Mouse (Mus musculus): ENCODE measurements around the gene Ankrd13a. TPM values are rescaled to one million over a fixed set of nuclear protein-coding genes. Genes with fewer than 3 reads are reported as not detected.
"Not testable (repeated sequence)": the region's sequence is repeated elsewhere in the genome, so short reads cannot be mapped to it uniquely, and the experiment has no call there.

Gene Ankrd13a
- total RNA-seq, 4 experiments from 2014 or later = 66.7 to 96.6 (median 86.8) TPM

- DNase-seq = no peak
These were observed 62.4 kb downstream of the Ankrd13a start for GRCm38 (mm10) chr5:114836886-114837285.

DNA sequence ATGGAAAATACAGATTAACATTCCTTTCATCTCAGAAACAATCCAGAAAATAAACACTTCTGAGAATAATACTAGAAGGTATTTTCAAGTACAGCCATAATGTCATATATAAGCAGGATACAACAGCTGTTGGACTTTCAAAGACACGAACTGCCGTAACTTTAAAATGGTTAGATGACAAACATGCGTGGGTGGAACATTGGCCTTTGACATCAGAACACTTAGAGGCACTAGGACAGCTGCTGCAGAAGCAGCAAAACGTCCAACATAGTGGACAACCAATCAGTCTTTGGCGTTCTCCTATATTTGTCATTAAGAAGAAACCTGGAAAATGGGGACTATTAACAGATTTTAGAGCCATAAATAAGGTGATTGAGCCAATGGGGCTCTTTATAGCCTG lies 66.0 kb downstream of the Ankrd13a start:
- not testable (repeated sequence) for DNase-seq

DNA sequence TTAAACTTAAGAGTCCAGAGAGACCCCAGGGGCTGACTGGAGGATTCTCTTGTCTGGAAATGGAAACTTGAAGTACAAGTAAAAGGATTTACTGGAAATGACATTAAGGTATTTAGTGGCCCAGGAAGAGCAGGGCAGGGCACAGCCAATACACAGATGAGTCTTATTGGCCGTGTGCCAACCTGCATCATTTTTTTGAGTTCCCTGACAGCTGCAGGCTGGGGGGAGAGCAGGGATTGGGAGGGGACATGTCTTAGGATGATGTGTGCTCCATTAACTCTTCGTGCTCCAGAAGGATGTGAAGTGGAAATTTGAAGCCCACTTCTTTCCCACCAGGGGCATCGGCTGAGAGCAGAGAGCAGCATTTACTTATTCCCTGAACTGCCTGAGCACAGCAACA lies 67.7 kb downstream of the Ankrd13a start:
- not testable (repeated sequence) for DNase-seq

- DNase-seq = no peak
These were observed 68.2 kb downstream of the Ankrd13a start for GRCm38 (mm10) chr5:114842674-114843073.

GRCm38 (mm10) chr5:114844371-114844770 lies 69.9 kb downstream of the Ankrd13a start:
- DNase-seq = not testable (repeated sequence)

DNA sequence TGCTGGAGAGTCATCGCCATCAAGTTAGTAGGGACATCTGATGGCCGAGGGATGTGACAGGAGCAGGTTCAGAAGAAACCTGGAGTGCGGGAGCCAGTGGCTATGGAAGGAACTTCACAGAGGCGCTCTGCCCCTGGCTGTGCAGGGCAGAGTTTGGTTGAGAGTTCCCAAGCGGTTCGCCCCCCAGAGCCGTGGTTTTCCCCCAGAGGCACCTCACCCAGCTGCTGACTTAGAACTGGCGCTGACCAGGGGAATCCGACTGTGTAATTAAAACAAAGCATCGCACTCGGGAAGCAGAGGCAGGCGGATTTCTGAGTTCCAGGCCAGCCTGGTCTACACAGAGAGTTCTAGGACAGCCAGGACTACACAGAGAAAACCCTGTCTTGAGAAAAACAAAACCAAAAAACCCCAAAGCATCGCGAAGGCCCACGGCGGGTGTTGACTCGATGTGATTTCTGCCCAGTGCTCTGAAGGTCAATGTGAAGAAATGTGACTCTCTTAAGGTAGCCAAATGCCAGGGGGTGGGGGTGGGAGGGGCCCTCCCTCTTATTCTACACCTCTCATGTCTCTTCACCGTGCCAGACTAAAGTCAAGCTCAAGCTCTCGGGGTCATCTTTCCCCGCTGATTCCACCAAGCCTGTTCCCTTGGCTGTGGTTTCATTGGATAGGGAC lies 77.2 kb downstream of the Ankrd13a start:
- DNase-seq = no peak

DNA sequence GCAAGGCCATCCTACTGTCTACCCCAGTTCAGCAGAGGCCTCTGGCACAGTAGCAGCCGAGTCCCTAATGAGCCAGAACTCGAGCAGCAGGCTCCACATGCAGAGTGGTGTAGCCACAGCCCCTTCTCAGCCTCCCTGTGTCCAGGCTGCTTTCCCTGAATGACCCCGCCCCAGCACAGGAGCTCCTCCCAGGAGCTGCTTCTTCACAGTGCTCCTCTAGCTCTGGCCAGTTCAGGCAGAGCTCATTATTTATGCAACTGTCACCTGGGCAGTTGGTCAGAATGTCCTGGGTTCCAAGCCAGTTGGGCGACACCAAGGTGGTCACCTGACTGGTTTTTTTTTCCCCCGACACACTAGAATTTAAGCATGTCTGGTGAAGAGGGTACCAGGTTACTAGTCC lies 78.9 kb downstream of the Ankrd13a start, which contains the start of gene 4930519G04Rik:
Gene 4930519G04Rik, plus strand, starts transcription at position 301 of the 400 bp plus-strand sequence.
- not testable (repeated sequence) for DNase-seq

Small RNA genes lying within 50 kb of the gene (microRNA-seq; reads per million reads assigned to microRNA genes)
- gene Mir6240 = 3.2 to 7.7 reads per million in 2 experiments

Other genes starting within 250 kb of the Ankrd13a start
- gene Fam222a, start 206.7 kb upstream of the Ankrd13a start, total RNA-seq (2022) = 10 to 100 TPM; 28.1 to 47.2 (median 33.7) TPM
- gene Trpv4, start 116.3 kb upstream of the Ankrd13a start, total RNA-seq (2022) = 1 to 10 TPM; 1.3 to 3.4 (median 2.4) TPM
- gene Gltp, start 83.7 kb upstream of the Ankrd13a start, total RNA-seq (2022) = 10 to 100 TPM; 49.4 to 67.4 (median 55.3) TPM
- gene Tchp, start 66.9 kb upstream of the Ankrd13a start, total RNA-seq (2022) = 10 to 100 TPM in 2 of 4 experiments, 1 to 10 TPM in 2; 7.4 to 27.5 (median 12.3) TPM
- 10 to 100 TPM; 32.8 to 59.9 (median 45.6) TPM for gene Git2, start 840 bp downstream of the Ankrd13a start, total RNA-seq (2022)
- 10 to 100 TPM; 37.3 to 58.7 (median 43.6) TPM for gene 1500011B03Rik, start 48.8 kb downstream of the Ankrd13a start, total RNA-seq (2022)
- not detected for gene 4930519G04Rik, start 79.0 kb downstream of the Ankrd13a start, total RNA-seq (2022)
- gene Gm9936, start 84.0 kb downstream of the Ankrd13a start, total RNA-seq (2022) = not detected
- 10 to 100 TPM; 12.0 to 16.8 (median 14.4) TPM for gene Oasl2, start 122.3 kb downstream of the Ankrd13a start, total RNA-seq (2022)
- 1 to 10 TPM; 1.7 to 2.4 (median 2.0) TPM for gene Oasl1, start 148.6 kb downstream of the Ankrd13a start, total RNA-seq (2022)
- gene 2210016L21Rik, start 167.5 kb downstream of the Ankrd13a start, total RNA-seq (2022) = 10 to 100 TPM; 46.4 to 59.2 (median 54.2) TPM
- not detected for gene Hnf1a, start 196.4 kb downstream of the Ankrd13a start, total RNA-seq (2022)
- 10 to 100 TPM; 44.3 to 62.9 (median 56.7) TPM for gene Sppl3, start 236.5 kb downstream of the Ankrd13a start, total RNA-seq (2022)

All from adrenal gland, adult 8-10 months (tissue).